Mouse (Mus musculus): ENCODE data around the gene Tmem135. TPM values are rescaled to one million over a fixed set of nuclear protein-coding genes. Genes with fewer than 3 reads are reported as not detected.
"Not testable (repeated sequence)": the region's sequence is repeated elsewhere in the genome, so short reads cannot be mapped to it uniquely, and the experiment has no call there.

The Tmem135 gene
- total RNA-seq, 2 experiments from 2014 or later = 58.1 to 62.4 TPM

GRCm38 (mm10) chr7:89335316-89335715 is 68.7 kb downstream of the Tmem135 start:
- DNase-seq (ENCODE audit: low spot score in 2 of 2) = no peak

- no peak for DNase-seq (ENCODE audit: low spot score in 2 of 2)
These were observed 74.1 kb downstream of the Tmem135 start for GRCm38 (mm10) chr7:89329896-89330295.

- no peak for DNase-seq (ENCODE audit: low spot score in 2 of 2)
These were observed 76.3 kb downstream of the Tmem135 start for GRCm38 (mm10) chr7:89327731-89328130.

- no peak for DNase-seq (ENCODE audit: low spot score in 2 of 2)
These were observed 77.3 kb downstream of the Tmem135 start for GRCm38 (mm10) chr7:89326761-89327160.

- no peak for DNase-seq (ENCODE audit: low spot score in 2 of 2)
These were observed 77.8 kb downstream of the Tmem135 start for GRCm38 (mm10) chr7:89326202-89326601.

- not testable (repeated sequence) for DNase-seq (ENCODE audit: low spot score in 2 of 2)
These were observed 81.3 kb downstream of the Tmem135 start for GRCm38 (mm10) chr7:89322741-89323140.

- DNase-seq (ENCODE audit: low spot score in 2 of 2) = no peak
These were observed 84.7 kb downstream of the Tmem135 start for GRCm38 (mm10) chr7:89319351-89319750.

- DNase-seq (ENCODE audit: low spot score in 2 of 2) = not testable (repeated sequence)
These were observed 86.9 kb downstream of the Tmem135 start for GRCm38 (mm10) chr7:89317088-89317487.

- DNase-seq (ENCODE audit: low spot score in 2 of 2) = no peak
These were observed 87.9 kb downstream of the Tmem135 start for GRCm38 (mm10) chr7:89316112-89316511.

GRCm38 (mm10) chr7:89311555-89311954 is 92.5 kb downstream of the Tmem135 start:
- no peak for DNase-seq (ENCODE audit: low spot score in 2 of 2)

- DNase-seq (ENCODE audit: low spot score in 2 of 2) = no peak
These were observed 95.1 kb downstream of the Tmem135 start for GRCm38 (mm10) chr7:89308926-89309325.

GRCm38 (mm10) chr7:89308238-89308637 is 95.8 kb downstream of the Tmem135 start:
- no peak for DNase-seq (ENCODE audit: low spot score in 2 of 2)

- no peak for DNase-seq (ENCODE audit: low spot score in 2 of 2)
These were observed 97.2 kb downstream of the Tmem135 start for GRCm38 (mm10) chr7:89306831-89307230.

GRCm38 (mm10) chr7:89304958-89305357 is 99.1 kb downstream of the Tmem135 start:
- no peak for DNase-seq (ENCODE audit: low spot score in 2 of 2)

GRCm38 (mm10) chr7:89303765-89304164 is 100.3 kb downstream of the Tmem135 start:
- DNase-seq (ENCODE audit: low spot score in 2 of 2) = no peak

- DNase-seq (ENCODE audit: low spot score in 2 of 2) = no peak
These were observed 105.0 kb downstream of the Tmem135 start for GRCm38 (mm10) chr7:89298911-89299458.

- DNase-seq (ENCODE audit: low spot score in 2 of 2) = no peak
These were observed 107.1 kb downstream of the Tmem135 start for GRCm38 (mm10) chr7:89296941-89297340.

GRCm38 (mm10) chr7:89282664-89283063 is 121.4 kb downstream of the Tmem135 start:
- DNase-seq (ENCODE audit: low spot score in 2 of 2) = no peak

- not testable (repeated sequence) for DNase-seq (ENCODE audit: low spot score in 2 of 2)
These were observed 133.6 kb downstream of the Tmem135 start for GRCm38 (mm10) chr7:89270438-89270837.

GRCm38 (mm10) chr7:89269826-89270225 is 134.2 kb downstream of the Tmem135 start:
- DNase-seq (ENCODE audit: low spot score in 2 of 2) = no peak

GRCm38 (mm10) chr7:89267542-89267941 is 136.5 kb downstream of the Tmem135 start:
- DNase-seq (ENCODE audit: low spot score in 2 of 2) = peak in 1 of 2 experiments; percentile 24

- no peak for DNase-seq (ENCODE audit: low spot score in 2 of 2)
These were observed 137.8 kb downstream of the Tmem135 start for GRCm38 (mm10) chr7:89266017-89266760.

- DNase-seq (ENCODE audit: low spot score in 2 of 2) = no peak
These were observed 143.1 kb downstream of the Tmem135 start for GRCm38 (mm10) chr7:89260966-89261365.

Data from left cerebral cortex, adult 18-20 months (tissue).